Mouse (Mus musculus): ENCODE results near the gene Cd300lf.

Cd300lf gene

GRCm38 (mm10) chr11:115106638-115107037 lies 27.2 kb downstream of the Cd300lf start:
- no peak for DNase-seq (ENCODE audit: low spot score)

DNA sequence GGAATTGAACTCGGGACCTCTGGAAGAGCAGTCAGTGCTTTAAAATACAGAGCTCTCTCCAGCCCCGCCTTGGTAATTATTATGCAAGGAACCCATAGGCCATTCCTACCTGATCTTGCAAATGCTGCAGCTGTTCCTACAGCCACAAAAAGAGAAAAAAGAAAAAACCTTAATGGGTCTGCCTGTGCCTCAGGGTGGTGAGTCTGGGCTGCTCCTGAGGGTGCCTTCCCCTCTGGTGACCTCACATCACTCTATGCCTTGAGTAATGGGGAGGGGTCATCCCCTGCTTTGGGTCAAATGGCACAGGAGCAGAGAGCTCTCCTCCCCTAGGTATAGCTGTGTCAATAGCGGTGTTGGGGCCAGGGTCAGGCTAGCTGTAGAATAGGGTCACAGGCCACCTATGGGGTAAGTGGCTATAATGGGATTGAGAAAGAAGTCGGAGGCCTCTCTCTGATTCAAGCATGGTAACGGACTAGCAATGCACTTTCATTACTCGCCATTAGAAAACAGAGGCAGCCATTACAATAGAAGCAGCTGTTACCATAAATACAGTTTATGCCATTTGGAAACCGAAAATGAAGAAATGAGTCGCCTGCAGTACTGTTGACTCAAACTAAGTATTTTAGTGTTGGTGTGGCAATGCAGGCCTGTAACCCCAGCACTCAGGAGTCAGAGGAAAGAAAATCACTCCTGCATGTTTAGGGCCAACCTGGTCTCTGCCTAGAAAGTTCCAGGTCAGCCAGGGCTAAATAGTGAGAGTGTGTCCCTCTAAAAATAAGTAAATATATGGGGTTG lies 28.8 kb downstream of the Cd300lf start:
- DNase-seq (ENCODE audit: low spot score) = no peak

DNA sequence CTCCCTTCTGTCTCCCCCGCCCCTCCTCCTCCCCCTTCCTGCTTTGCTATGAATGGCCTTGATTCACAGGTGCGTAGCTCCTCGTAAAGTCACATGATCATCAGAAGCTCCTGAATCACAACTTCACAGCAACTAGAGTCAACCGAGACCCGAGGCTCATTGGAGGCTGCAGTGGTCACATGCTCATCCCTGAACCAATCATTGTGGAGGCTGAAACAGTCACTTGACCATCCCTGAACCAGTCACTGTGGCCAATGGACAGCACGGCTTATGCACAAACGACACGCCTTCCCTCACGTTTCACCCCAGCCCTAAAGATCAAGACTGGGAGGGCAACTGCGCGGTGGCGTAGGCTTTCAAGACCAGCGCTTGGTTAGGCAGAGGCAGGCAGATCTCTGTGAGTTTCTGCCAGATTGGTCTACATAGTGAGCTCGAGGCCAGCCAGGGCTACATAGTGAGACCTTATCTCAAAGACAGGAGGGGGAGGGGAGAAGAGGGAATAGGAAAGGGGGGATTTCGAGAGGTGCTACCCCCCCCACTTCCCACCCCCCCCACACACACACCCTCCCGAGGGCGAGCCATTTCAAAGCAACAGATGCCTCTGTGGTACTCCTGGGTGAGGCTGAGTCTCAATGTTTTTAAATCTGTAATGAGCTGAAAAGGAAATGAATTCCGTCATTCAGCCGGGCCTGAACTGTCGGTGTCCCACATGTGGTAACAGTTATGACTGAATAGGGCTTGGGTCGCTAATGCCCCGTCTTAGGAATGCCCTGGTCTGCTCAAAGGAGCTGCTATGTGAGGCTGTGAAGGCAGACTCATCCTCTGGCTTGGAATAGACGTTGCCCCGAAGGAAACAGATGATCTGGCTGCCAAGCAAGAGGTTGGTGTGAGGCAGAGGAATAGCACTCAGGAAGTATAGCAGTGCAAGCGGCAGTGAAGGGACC lies 30.1 kb downstream of the Cd300lf start:
- DNase-seq (ENCODE audit: low spot score) = no peak

DNA sequence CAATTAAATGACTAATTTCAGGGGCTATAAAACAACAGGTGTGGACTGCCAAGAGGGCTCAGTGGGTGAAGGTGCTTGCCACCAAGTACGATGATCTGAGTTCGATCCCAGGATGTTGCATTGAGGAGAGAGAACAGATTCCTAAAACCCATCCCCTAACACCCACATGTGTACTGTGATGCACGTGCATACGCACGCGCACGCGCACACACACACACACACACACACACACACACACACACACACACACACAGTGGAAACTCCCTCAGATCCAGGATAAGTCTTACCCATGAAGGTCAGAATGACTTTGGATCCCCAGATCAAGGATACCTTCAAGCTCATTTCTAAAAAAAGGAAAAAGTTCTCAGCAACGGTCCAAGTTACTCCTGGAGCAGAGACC lies 31.7 kb downstream of the Cd300lf start:
- no peak for DNase-seq (ENCODE audit: low spot score)

- DNase-seq (ENCODE audit: low spot score) = no peak
These were observed 32.2 kb downstream of the Cd300lf start for GRCm38 (mm10) chr11:115101615-115102051.

DNA sequence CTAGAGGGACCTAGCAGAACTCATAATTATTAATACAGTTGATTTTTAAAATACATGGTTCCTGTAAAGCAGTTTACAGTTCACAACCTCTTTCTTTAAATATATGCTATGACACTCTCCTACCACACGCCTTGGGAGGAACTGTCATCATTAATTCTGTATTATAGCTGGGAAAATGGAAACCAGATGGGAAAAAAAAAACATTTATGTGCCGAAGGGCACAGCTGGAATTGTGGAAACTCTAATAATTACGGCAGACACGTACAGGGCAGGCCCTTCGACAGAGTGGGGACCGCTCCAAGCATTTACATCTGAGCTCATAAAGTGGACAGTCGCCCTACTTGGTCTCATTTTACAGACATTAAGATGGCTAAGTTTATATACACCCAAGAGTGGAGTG lies 33.1 kb downstream of the Cd300lf start:
- no peak for DNase-seq (ENCODE audit: low spot score)

DNA sequence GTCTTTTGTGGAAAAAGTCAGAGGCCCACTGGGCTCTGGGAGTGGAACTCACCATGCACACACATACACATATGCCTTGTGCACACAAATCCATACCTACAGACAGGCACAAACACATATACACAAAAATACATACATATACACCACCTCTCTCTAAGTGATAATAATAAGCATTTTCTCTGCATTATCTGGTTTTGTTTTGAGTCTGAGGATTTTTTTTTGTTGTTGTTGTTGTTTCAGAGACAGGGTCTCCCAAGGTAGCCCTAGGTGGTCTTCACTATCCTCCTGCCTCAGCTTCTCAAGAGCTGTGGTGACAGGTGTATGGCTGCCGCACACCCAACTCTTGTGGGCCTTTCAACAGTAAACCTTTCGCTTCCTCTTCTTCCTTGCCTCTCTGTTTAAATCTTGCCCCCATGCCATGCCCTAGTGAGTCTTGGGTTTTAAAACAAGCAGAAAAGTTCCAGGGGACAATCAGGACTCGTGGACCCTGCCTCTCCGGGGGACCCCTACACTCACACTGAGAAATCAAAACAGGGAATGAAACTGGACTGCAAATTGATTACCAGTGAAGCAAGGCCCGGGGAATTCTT lies 33.7 kb downstream of the Cd300lf start:
- DNase-seq (ENCODE audit: low spot score) = no peak

DNA sequence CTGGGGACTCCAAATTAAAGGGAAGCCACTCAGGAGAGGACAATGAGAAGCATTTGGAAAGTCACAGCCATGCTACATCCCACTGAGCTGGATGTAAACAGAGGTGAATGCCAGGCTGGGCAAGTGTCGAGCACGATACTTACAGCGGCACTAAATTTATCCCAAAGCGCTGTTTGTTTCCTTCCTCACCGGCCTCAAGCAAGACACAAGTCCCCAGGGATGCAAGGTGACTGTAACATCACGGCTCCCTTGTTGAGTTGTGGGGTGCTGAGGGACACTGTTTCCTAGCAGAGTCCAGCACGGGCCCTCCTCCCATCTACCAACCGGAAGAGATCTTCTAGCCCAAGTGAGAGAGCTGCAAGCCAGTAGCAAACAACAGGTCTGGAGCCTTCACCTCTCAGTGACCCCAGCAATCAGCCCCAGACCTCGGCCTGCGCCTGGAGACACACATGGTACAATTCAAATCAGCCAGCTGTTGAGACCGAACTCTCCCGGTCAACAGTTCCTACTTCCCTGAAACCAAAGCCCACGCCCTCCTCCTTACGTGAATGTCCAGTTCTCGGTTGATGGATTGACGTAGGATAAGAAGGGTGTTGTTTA lies 34.5 kb downstream of the Cd300lf start:
- DNase-seq (ENCODE audit: low spot score) = no peak

- no peak for DNase-seq (ENCODE audit: low spot score)
These were observed 35.4 kb downstream of the Cd300lf start for GRCm38 (mm10) chr11:115098203-115098932.

GRCm38 (mm10) chr11:115092140-115092539 lies 41.7 kb downstream of the Cd300lf start:
- DNase-seq (ENCODE audit: low spot score) = no peak

DNA sequence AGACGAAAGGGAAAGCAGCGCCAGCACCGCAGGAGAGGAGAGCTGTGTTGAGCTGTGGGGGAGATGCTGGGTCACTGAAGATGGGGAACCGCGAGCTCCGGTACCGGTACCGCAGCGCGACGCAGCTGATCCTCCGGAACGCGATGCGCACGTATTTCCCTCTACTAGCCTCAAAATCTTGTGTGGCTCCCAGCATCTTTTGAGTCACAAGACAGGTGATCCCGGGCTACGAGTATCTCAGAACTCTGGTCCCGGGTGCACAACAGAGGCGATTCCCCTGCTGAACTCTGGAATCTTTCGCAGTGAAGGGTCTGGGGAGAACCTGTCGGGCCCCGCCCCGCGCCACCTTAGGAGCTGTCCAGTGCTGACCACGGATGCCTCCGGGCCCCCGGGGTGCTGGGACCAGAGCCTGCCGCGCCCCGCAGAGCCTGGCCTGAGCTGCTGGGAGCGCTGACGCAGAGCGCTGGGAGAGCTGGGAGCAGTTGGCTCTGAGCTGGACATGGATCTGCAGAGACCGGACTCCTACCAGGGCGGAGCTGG lies 42.4 kb downstream of the Cd300lf start, which contains the start of gene Rab37:
Rab37 (plus strand) TSS at position 70 of the 540 bp plus-strand sequence.
- DNase-seq (ENCODE audit: low spot score) = peak; percentile 17

DNA sequence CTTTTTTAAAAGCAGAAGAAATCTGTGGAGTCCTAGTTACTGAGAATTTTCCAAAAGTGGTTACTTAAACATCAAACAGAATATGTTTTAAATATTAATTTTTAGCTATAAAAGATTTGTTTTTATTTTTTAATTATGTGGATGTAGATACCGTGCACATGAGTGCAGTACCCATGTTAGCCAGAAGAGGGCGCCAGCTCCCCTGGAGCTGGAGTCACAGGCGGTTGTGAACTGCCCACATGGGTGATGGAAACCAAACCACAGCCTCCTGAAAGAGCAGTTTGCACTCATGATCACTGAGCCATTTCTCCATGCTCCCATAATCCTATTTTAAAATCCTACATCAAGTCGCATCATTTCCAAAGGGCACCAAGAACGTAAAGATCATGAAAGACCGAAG lies 43.9 kb downstream of the Cd300lf start:
- no peak for DNase-seq (ENCODE audit: low spot score)

- no peak for DNase-seq (ENCODE audit: low spot score)
These were observed 47.6 kb downstream of the Cd300lf start for GRCm38 (mm10) chr11:115086213-115086612.

DNA sequence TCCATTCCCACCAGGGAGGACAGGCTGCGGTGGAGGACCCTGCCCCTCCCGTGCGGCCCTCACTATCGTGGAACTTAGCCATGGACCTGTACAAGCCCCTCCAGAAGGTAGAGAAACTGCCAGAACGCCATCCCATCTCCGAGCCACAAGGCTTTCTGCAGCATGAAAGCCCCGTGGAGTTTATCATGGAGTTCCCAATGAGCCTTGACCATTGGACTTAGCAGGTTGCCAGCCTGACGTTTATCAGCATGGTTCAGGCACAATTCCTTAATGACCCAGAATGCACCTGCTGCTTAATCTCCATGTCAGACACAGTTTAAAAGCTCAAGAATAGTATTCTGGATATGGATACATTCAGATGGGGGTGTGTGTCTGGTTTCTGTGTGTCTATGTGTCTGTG lies 48.7 kb downstream of the Cd300lf start:
- no peak for DNase-seq (ENCODE audit: low spot score)

DNA sequence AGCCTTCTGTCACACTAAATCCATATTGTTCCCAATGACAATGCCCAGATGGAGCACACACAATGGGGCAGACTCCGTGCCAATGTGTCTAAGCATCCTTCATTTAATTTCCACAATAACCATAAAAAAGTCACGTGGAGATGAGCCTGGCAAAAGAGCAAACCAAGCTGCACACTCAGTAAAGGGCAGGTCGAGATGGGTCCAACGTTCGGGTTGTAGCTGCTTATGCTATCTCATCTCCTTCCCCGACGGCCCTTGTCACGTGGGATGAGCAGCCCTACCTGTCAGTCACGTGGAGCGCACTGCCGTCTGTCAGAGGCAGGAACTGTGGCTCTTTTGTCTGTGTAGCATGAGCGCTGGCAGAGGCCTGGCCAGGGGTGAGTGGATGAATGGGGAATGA lies 49.2 kb downstream of the Cd300lf start:
- DNase-seq (ENCODE audit: low spot score) = peak; percentile 35

- peak; percentile 94 for DNase-seq (ENCODE audit: low spot score)
These were observed 50.2 kb downstream of the Cd300lf start for GRCm38 (mm10) chr11:115083376-115084139.

GRCm38 (mm10) chr11:115082196-115082595 lies 51.6 kb downstream of the Cd300lf start:
- DNase-seq (ENCODE audit: low spot score) = no peak

GRCm38 (mm10) chr11:115081373-115081772 lies 52.4 kb downstream of the Cd300lf start:
- DNase-seq (ENCODE audit: low spot score) = no peak

- DNase-seq (ENCODE audit: low spot score) = peak; percentile 82
These were observed 52.9 kb downstream of the Cd300lf start for GRCm38 (mm10) chr11:115080886-115081285.

DNA sequence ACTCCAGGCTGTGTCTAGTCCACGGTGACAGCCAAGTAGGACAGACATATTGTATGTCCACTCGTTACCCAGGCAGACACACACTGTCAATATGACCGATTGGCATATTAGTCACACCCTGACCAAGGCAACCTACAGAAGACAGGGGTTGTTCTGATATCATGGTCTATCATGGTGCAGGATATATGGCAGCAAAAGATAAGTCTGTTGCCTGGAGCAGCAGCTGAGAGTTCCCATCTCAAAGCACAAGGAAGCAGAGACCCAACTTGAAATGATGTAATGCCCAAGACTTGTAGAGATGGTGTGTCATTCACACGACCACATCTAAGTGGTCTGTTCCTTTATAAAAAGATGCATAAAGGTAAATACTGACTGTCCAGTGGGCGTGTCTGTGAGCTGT lies 55.1 kb downstream of the Cd300lf start:
- no peak for DNase-seq (ENCODE audit: low spot score)

Data from retina, embryonic 14.5 days (tissue).